Mouse (Mus musculus): Measurements from ENCODE around the gene Nfix.
"Not testable (repeated sequence)": the region's sequence is repeated elsewhere in the genome, so short reads cannot be mapped to it uniquely, and the experiment has no call there.

The Nfix gene

DNA sequence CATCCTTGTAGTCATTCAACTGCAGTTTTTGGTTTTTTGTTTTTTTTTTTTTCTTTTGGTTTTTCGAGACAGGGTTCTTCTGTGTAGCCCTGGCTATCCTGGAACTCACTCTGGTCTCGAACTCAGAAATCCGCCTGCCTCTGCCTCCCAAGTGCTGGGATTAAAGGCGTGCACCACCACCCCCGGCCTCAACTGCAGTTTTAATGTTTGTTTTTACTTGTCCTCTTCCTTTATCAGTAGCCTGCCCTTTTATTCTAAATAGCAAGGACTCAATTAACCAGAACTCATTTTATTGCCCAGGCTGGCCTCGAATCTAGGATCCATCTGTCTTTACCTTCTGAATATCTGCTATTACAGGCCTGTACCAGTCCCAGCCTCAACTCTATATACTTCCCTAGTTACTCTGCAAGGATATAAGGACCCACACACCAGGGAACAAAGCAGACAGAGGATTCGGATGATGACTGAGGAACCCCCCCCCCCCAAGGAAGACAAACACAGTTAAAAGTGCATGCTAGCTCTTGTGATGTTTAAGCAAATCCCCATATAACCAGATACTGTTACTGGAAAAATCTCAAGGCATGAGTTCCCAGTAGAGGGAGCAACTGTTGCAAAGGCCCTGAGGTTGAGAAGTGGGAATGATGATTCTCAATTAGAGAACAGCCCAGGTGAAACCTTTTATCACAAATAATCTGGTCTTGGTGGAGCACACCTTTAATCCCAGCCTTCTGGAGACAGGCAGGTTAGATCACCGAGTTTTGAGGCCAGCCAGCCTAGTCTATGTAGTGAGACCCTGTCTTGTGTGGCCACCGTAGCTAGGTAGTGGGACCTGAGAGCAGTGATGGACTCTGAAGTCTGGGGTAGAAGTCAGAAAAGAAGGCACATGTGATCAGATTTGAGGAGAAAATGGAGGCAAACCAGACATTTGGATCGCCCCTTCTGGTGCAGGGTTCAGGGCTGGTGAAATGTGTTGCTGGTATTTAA is 32.9 kb upstream of the Nfix start:
- DNase-seq (ENCODE audit: low read depth, low spot score): no peak

DNA sequence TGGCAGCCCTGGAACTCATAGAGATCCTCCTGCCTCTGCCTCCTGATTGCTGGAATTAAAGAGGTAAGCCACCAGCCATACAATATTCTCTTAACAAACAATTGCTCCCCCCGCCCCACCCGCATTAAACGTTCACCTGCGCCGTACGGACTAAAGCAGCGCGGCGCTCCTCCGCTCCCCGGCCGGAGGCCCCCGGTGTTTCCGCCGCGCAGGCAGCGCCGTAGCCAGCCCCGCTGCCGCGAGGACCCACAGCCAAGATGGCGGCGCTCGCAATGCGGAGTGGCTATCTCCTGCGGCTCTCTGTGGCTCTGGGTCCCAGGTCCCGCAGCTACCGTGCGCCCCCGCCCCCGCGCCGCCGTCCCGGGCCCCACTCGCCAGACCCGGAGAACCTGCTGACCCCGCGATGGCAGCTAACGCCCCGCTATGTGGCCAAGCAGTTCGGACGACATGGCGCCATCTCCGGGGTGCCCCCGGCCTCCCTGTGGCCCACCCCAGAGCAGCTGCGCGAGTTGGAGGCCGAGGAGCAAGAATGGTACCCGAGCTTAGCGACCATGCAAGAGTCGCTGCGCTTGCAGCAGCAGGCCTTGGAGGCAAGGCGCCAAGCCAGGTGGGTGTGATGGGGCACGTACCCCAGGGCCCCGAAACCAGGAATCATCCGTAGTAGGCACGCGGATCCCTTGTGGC is 32.0 kb upstream of the Nfix start:
- DNase-seq (ENCODE audit: low read depth, low spot score): no peak

DNA sequence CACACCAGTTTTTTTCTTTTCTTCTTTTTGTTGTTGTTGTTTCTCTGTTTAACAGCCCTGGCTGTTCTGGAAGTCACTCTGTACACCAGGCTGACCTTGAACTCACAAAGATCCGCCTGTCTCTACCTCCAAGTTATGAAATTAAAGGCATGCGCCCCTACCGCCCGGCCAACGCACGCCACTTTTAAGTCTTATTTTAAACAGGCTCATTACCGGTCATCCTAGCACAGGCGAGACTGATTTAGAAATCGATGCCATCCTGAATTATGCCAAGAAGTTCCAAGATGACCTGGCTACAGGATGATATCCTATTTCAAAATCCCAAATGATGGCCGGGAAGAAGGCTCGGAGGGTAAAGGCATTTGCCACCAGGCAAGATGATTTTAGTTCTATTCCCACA is 31.3 kb upstream of the Nfix start, which contains the start of gene Gadd45gip1:
TSS of gene Gadd45gip1 (plus strand) at position 33 of the 400 bp plus-strand sequence.
- DNase-seq (ENCODE audit: low read depth, low spot score): no peak

DNA sequence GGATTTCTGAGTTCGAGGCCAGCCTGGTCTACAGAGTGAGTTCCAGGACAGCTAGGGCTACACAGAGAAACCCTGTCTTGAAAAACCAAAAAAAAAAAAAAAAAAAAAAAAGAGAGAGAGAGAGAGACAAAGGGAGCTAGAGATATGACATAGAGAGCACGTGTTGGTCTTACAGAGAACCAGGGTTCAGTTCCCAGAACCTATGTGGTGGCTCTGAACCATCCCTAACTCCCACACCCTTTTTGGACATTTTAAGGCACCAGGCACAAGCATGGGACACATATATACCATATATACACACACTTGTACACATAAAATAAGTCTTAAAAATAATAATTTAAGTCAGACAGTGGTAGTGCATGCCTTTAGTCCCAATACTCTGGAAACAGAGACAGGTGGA is 26.4 kb upstream of the Nfix start:
- DNase-seq (ENCODE audit: low read depth, low spot score): not testable (repeated sequence)

DNA sequence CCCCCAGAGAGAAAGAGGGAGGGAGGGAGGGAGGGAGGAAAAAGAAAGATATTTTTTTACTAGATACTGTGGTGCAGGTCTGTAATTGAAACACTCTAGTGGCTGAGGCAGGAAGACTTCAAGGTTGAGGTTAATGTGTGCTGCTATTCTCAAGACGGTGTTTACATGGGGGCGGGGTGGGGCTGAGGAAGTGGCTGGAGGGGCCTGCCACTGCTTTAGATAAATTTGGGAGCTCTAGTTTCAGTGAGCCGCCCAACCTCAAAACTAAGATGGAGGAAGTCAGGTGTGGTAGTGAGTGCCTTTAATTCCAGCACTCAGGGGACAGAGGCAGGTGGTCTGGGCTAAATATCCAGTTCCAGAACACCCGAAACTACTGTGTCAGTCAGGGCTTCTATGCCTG is 25.5 kb upstream of the Nfix start:
- DNase-seq (ENCODE audit: low read depth, low spot score): no peak

DNA sequence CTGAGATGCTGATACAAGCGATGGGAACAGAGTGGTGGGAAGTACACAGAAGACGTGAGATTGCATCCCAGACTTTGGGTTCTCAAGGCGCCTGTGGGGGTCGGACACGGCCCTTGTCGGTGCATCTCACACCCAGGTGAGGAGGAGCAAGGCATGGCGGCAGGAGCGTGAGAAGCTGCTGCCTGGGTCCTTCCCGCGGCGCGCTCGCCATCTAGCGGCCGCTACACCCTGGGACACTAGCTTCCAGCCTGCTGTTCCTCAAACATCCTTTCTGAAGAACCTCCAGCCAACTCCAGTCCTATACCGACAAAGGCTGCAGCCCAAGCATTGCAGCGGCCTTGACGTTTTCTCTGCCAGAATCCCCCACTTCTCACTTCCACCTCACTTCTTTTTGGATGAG is 23.5 kb upstream of the Nfix start:
- DNase-seq (ENCODE audit: low read depth, low spot score): no peak

DNA sequence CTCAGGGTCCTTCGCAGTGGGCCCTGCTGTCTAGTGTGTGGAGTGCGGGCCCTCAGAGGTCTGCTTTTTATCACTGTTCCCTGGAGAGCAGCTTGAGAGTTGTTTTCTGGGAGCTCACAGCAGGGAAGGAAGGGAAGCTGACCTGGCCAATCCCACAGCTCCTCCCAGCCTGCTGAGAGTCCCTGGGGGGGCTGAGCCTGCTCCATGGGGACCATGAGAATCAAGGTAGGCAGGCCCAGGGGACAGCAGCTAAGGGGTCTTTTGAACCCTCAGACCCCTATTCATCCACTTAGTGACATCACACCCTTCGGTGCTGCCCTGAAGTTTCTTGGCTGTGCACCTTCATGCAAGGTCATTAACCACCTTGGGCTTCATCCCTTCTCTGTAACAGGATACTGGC is 22.6 kb upstream of the Nfix start, which contains the start of gene Dand5:
TSS of gene Dand5 (minus strand) at position 101 of the 400 bp plus-strand sequence.
- DNase-seq (ENCODE audit: low read depth, low spot score): no peak

DNA sequence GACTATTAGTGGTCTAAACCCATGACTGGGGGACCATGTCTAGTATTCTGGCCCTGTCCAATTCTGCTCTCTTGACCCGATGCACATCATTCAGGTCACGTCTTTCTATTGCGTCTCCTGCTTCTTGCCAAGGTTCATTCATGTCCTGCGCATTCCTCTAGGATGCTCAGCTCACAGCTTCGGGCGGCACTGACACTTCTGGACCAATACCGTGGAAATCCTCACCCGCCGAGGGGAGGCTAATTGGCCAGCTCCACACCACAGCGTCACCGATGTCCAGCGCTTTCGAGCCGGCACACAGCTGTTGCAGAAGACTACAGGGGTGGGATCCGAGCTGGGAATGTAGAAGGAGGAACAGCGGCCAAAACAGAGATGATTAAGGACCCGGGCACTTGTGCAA is 16.0 kb upstream of the Nfix start:
- no peak for DNase-seq (ENCODE audit: low read depth, low spot score)

DNA sequence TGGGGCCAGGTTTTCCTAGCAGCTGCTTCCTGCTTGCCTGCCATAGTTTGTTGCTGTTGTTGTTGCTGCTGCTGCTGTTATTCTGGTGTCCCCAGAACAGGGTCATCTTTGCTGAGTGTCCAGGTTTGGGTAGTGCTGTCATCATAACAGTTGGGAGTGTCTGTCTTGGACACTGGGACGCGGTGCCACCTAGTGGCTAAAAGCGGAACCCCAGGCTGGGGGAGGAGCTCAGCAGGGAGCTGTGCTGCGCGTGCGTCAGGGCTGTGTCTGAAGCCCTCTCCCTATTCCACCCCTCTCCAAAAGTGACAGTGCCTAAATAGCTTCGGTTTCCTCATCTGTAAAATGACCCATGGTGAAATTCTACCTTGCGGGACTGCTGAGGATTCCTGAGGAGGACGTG is 15.4 kb upstream of the Nfix start:
- DNase-seq (ENCODE audit: low read depth, low spot score): peak; percentile 83

DNA sequence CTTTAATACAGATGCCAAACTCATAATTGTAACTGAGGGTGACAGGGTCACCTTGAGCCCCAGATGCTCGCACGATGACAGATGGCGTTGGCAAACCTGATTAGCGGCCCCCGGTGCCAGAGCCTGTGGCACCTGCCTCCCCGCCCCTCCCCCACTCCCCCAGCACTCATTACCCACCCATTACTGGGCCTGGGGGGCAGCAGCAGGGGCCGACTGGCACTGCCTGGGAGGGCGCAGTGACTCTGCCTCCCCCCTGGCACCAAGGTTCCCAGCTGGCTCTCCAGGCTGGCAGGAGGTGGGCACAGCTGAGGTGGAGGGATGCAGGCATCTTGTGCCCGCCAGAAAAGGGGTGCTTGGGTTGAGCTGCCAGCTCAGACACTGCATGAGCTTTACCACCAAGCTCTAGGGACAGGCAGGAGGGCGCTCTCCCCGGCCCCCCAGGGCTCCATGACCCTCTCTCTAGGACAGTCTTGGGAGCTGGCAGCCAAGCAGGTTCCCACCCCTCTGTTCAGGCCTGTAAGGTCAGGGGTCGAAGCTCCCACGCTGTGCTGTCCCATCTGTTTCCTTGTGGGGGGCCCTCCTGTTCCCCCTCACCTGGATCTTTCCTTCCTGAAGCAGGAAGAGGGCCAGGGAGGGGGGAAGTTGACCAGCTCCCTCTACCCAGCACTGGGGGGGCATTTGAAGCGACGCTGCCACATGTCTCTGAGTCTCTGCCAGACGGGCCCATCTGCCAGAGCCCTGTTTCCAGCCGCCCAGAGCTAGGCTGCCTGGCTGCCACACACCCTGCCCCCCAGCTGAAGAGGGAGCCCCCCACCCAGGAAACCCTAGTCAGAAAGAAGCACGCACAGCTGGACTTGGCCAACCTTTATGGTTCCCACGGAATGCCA is 14.7 kb upstream of the Nfix start:
- peak; percentile 69 for DNase-seq (ENCODE audit: low read depth, low spot score)

DNA sequence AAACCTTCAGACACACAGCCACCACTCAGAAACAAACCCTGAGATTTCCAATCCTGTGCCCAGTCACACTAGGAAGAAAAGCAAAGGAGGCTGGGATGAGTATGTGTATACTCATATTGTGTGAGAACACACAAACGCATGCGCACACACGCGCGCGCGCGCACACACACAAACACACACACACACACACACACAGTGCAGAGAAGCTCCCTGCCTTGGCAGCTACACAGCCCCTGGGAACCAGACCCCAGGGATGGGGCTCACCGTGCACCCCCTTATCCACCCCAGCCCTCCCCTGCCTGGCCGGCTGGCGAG is 14.1 kb upstream of the Nfix start:
- no peak for DNase-seq (ENCODE audit: low read depth, low spot score)

DNA sequence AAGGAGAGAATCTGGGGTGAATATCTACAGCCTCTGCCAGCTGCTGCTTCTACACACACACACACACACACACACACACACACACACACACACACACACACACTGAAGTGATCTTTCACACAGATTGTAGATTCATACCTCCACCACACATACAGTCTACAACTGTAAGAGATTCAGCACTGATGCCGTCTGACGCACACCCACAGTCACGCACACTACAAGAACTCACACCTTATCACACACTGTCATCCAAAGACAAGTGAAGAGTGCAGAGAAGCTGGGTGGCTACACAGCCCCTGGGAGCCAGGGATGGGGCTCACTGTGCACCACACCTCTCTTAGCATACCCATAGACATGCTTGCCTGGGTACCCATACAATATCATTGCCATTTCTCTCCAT is 13.7 kb upstream of the Nfix start:
- DNase-seq (ENCODE audit: low read depth, low spot score): no peak

DNA sequence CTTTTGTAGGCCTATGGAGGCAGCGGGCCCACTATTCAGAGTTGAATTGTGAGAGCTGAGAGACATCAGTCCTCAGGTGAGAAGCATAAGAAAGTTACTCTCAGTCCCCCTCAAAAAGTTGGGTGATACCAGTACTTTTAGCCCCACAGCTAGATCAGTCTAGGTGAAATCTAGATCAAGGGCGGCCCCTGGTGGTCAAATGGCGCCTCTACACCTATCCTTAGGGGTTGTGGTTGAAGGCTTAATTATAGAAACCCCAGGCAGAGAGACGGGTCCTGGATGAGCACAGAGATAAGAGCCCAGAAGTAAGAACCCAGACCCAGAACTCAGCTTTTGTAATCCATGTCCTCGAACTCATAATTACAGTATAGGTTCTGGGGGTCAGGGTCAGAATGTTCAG is 12.9 kb upstream of the Nfix start:
- no peak for DNase-seq (ENCODE audit: low read depth, low spot score)

DNA sequence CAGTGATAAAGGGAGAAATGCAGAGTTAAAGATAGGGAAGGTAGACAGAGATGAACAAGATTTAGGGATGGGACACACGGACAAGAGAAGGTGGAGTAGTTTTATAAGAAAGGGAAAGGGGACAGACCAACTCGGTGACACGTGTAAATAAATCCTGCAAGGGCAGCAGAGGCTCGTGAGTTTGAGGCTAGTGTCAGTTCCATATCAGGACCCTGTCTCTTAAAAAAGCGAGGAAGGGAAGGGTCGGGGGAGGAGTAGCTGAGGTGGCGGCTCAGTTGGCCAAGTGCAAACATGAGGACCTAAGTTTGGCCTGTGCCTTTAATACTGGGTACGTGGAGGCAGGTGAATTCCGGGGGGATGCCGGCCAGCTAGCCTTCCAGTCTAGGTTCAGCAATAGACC is 11.2 kb upstream of the Nfix start:
- no peak for DNase-seq (ENCODE audit: low read depth, low spot score)

DNA sequence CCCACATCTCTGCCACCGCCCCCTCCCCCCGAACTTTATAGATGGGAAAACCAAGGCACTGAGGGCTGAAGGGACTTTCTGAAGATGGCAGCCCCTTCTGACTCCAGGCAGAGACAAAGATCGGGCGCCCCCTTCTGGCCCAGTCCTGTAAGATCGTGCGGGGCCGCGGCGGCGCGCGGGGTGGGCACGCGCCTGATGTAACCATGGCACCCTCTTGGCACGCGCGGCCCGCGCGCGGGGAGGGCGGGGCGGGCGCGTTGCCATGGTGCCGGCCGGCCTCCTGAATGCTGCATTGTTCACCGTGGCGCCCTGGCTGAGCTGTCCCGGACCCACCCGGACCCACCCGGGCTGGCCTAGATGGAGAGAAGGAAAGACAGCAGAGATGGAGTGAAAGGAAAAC is 10.8 kb upstream of the Nfix start:
- no peak for DNase-seq (ENCODE audit: low read depth, low spot score)

DNA sequence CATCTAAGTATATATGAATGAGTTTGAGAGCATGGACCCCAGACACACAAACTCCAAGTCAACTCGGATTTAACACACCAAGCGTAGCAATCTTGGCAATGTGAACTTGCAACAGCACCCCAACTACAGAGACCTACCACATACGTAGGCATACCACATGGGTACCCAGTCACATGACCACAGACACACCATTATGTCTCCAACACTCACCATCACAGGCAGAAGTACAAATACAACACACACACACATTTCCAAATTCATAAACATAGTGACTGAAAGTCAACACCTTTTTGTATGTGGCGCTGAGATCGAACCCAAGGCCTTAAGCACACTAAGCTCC is 9.8 kb upstream of the Nfix start:
- DNase-seq (ENCODE audit: low read depth, low spot score): no peak

DNA sequence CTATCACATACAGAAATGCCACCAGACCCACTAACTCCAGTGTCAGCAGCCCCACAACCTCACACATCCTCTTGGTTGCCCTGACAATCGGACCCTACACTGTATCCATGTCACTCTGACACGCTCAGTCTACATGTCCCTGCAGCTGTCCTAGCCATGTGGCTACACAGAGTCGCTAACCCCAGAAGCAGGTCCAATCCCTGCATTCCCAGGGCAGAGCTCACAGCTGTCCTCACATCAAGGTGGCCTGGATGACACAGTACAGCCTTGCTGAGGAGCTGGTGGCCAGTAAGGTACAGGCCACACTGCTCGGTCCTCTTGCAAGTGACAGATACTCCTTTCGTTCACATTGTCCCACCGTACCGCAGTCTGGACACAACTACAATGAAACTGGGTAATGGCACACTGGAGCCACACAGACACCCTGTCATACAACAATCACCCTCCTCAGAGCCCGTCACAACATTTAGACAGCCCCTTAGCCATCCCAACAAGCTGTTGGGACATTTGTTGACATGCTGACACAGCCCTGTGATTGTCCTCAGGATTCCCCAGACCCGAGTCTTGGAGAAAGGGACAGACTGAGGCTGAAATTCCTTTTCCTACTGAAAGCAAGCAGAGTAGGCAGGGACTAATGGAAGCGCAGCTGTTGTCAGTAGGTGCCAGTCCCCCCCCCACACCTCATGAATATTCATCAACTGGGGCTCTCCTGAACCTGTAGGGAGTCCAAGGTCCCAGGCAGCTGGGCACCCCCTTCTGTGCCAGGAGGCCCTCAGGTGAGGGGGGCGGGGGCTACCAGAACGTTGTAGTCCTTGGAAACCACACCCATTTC is 9.2 kb upstream of the Nfix start:
- no peak for DNase-seq (ENCODE audit: low read depth, low spot score)

DNA sequence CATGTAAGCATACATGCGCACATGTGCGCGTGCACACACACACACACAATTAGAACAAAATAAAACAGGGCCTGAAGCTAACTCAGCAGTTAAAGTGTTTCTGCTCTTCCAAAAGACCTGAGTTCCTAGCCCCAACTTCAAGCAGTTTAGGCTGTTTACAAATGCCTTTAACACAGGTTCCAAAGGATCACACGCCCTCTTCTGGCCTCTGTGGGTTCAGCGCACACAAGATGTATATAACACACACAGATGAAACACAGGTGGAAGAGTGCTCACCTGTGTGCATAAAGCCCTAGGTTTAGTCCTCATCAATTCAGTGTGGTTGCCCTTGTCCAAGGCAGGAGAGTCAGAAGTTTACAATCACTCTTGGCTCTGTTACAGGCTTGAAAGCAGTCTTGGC is 5.9 kb upstream of the Nfix start:
- DNase-seq (ENCODE audit: low read depth, low spot score): no peak

DNA sequence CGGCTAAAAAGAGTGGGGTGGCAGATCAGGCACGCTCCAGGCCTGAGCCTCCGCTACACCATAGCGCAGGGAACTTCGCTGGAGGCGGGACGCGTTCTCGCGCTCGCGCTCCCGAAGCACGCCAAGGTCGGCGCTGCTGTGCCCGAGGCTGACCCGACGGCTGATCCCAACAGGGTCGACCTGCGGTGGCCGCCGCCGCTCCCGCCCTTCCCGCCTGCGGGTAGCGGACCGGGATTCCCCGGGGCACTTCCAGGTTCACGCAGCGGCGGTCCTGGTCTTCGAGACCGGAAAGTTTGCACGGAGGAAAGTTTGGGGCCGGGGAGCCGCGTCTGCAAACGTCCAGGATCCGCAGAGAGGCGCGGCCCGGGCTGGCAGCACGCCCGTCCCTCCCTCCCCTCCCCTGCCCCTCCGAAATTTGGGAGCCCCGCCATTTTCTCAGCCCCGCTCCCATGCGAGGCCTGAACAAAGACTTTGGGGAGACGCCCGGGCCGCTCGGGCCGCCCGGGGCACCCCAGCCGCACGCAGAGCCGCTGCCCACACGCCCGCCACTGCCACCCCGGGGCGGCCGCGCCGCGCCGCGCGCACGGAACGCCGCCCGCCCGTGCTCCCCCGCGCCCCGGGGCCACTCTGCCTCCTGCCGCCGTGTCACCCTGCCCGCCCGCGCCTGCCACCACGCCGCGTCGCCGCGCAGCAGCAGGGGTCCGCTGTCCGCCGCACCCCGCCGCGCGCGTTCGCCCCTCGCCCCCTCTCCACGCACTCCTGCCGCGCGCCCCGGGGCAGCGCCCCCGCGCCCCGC is 810 bp downstream of the Nfix start:
- no peak for DNase-seq (ENCODE audit: low read depth, low spot score)

DNA sequence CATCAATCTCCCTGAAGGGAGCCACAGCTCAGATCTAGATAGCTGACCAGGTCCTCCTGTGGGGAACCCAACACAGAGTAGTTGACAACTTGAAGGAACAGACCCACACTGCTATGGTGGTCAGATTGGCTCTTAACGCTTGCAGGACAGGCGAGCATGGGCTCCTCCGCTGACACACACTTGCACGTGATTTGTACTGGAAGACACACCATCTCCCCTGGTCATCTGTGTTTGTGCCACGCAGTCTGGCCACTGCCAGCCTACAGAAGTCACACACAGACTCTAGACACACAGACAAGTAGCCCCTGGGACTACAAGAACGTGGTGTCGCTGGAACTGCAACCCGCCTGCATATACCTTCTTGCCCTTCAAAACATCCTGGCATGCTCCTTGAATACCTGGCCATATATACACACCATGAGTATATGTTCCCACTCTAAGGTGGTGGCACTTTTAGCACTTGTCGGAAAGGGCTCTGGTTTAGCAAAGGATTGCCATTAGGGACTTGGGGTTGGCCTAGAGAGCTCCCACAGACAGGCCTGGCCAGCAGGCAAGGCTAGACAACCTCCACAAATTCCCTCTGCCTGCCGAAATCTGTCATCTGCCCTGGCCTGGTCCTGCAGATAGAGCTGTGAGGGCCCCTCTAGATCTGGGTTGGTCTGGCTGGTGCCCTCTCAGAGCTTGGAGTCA is 1.6 kb downstream of the Nfix start:
- DNase-seq (ENCODE audit: low read depth, low spot score): no peak

Data from retina, adult 2 months (tissue).